Mouse (Mus musculus): ENCODE measurements at regions not wholly inside any gene's neighbourhood (a gene's known extent, or its start where the extent isn't known, plus 50 kb on each side); places are given as distances from the start of the nearest gene placed in this dataset.

DNA sequence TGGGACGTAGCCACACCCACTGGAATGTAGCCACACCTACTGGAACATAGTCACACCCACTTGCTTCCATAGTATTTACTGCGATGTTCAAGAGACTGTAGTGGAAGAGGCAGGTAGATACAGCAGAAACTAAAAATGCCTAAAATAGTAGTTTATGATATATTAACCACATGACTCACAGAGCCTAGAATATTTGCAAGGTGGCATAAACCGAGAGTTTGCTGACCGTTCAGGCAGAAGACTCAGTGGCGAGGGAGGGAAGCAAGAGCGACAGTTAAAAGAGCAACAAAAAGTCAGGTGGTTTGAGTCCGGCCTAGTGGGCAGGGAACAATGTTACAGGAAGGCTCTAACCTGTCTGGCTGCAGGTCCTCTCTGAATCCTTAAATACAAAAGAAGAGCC is 50.6 kb upstream of the Ado start:
- no peak for DNase-seq

DNA sequence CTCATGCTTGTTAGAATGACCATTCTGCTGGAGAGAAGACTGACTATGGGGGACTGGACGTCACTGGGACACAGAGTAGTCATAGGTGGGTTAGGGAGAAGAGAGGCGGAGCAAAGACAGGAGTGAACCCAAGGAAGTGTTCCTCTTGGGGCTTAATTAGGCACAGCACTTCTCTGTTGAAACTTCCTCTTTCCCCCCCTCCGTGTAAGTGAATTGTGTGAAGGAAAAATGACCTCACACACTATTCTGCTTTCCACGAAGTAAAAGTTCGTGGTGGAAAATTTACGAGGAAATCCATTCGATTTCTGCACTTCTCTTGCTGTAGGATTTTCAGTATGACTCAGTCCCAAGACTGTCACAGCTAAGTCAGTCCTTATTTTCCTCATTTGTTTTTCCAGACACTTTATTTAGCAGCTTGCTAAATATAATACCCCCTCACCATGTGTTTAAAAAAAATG is 49.9 kb upstream of the Ado start:
- DNase-seq, result no peak

All from right cerebral cortex, adult 18-20 months (tissue).